Mouse (Mus musculus): ENCODE data around the gene Sec61a1. TPM values are rescaled to one million over a fixed set of nuclear protein-coding genes. Genes with fewer than 3 reads are reported as not detected.
A peak's percentile ranks its signal among the peaks of the same experiment; 100 is the strongest.

Sec61a1 gene
- polyA plus RNA-seq, 1 experiment from 2014 or later: 157 TPM

DNA sequence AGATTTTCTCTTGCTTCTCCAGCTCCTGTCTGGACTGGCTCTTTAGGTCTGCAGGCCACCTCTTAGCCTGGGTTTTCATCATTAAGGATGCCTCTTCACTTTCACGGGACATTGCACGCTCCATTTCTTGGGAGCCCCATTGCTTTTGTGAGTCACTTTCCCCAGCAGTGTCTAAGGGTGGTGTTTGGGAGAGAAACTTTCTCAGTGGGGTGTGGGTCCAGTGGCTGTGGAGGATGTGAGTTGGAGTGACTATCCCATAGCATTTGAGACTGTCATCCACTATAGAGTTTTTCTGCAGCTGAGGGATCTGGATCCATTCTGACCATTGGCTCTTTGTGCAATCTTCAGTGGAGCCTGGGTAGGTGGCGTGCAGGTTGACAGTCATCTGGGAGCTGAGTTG, 4.7 kb upstream of the Sec61a1 start:
- ATAC-seq (ENCODE audit: low FRiP score, low TSS enrichment) (no peak), DNase-seq (no peak)
- H3K4me1 ChIP-seq (ENCODE audit: control insufficient read depth, insufficient read depth, low read length): peaks cover 8% of the 10 kb centered on the region
- H3K36me3 ChIP-seq (ENCODE audit: control insufficient read depth, insufficient read depth, low read length): no peaks in the 10 kb centered on the region
- H3K4me2 ChIP-seq (ENCODE audit: low read length): no peak overlapping the region
- H3K9ac ChIP-seq (replicated peaks; ENCODE audit: low read length): no peak overlapping the region
- no peaks in the 10 kb centered on the region for H3K9me3 ChIP-seq (ENCODE audit: control insufficient read depth, low read length)
- H3K27me3 ChIP-seq (ENCODE audit: control insufficient read depth, insufficient read depth, low read length): no peaks in the 10 kb centered on the region
- 89% methylated on average over 3 of the region's 3 CpGs for WGBS
- no peak overlapping the region for H3K27ac ChIP-seq (replicated peaks; ENCODE audit: low read depth, low read length)
- no peak overlapping the region for H3K4me3 ChIP-seq (replicated peaks; ENCODE audit: low read depth, low read length)

DNA sequence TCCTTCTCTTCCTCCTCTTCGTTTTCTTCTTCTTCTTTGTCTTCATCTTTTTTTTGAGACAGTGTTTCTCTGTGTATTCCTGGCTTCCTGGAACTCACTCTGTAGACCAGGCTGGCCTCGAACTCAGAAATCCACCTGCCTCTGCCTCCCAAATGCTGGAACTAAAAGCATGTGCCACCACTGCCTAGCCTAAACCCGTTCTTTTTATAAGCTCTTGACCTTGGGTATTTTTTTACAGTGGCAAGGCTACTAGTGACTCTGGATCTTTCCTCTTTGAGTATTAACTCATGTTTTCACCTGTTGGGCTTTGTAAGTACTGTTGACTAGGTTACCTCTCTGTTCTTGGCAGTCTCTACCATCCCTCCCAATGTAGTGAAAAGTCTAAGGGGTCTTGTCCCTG, 4.3 kb upstream of the Sec61a1 start:
- Histone ChIP-seq H3K4me1 (ENCODE audit: control insufficient read depth, insufficient read depth, low read length) (peaks cover 8% of the 10 kb centered on the region), H3K9me3 (ENCODE audit: control insufficient read depth, low read length) (no peaks in the 10 kb centered on the region), H3K27ac (replicated peaks; ENCODE audit: low read depth, low read length) (no peak overlapping the region), H3K36me3 (ENCODE audit: control insufficient read depth, insufficient read depth, low read length) (no peaks in the 10 kb centered on the region), H3K27me3 (ENCODE audit: control insufficient read depth, insufficient read depth, low read length) (no peaks in the 10 kb centered on the region), H3K9ac (replicated peaks; ENCODE audit: low read length) (no peak overlapping the region), H3K4me3 (replicated peaks; ENCODE audit: low read depth, low read length) (no peak overlapping the region), H3K4me2 (ENCODE audit: low read length) (no peak overlapping the region)
- ATAC-seq (ENCODE audit: low FRiP score, low TSS enrichment): no peak
- DNase-seq: no peak
- WGBS: 75% methylated on average over 3 of the region's 3 CpGs

GRCm38 (mm10) chr6:88522606-88523005, 3.9 kb upstream of the Sec61a1 start:
- WGBS: 76% methylated on average over 3 of the region's 3 CpGs
- Histone ChIP-seq H3K27ac (replicated peaks; ENCODE audit: low read depth, low read length) (no peak overlapping the region), H3K4me1 (ENCODE audit: control insufficient read depth, insufficient read depth, low read length) (peaks cover 10% of the 10 kb centered on the region), H3K4me2 (ENCODE audit: low read length) (no peak overlapping the region), H3K4me3 (replicated peaks; ENCODE audit: low read depth, low read length) (no peak overlapping the region), H3K27me3 (ENCODE audit: control insufficient read depth, insufficient read depth, low read length) (no peaks in the 10 kb centered on the region), H3K9ac (replicated peaks; ENCODE audit: low read length) (no peak overlapping the region), H3K9me3 (ENCODE audit: control insufficient read depth, low read length) (no peaks in the 10 kb centered on the region), H3K36me3 (ENCODE audit: control insufficient read depth, insufficient read depth, low read length) (no peaks in the 10 kb centered on the region)
- no peak for ATAC-seq (ENCODE audit: low FRiP score, low TSS enrichment)
- DNase-seq: no peak

- no peak for ATAC-seq (ENCODE audit: low FRiP score, low TSS enrichment)
- no peak overlapping the region for H3K27ac ChIP-seq (replicated peaks; ENCODE audit: low read depth, low read length)
- H3K9ac ChIP-seq (replicated peaks; ENCODE audit: low read length): no peak overlapping the region
- no peaks in the 10 kb centered on the region for H3K36me3 ChIP-seq (ENCODE audit: control insufficient read depth, insufficient read depth, low read length)
- WGBS: 84% methylated on average over 7 of the region's 7 CpGs
- H3K27me3 ChIP-seq (ENCODE audit: control insufficient read depth, insufficient read depth, low read length): no peaks in the 10 kb centered on the region
- H3K4me3 ChIP-seq (replicated peaks; ENCODE audit: low read depth, low read length): no peak overlapping the region
- H3K4me2 ChIP-seq (ENCODE audit: low read length): no peak overlapping the region
- H3K9me3 ChIP-seq (ENCODE audit: control insufficient read depth, low read length): no peaks in the 10 kb centered on the region
- peaks cover 16% of the 10 kb centered on the region for H3K4me1 ChIP-seq (ENCODE audit: control insufficient read depth, insufficient read depth, low read length)
- no peak for DNase-seq
Observed at GRCm38 (mm10) chr6:88521821-88522220, 3.1 kb upstream of the Sec61a1 start.

GRCm38 (mm10) chr6:88517701-88518403, 853 bp downstream of the Sec61a1 start:
- no peaks in the 10 kb centered on the region for H3K9me3 ChIP-seq (ENCODE audit: control insufficient read depth, low read length)
- peak overlapping the region; percentile 94 for H3K4me2 ChIP-seq (ENCODE audit: low read length)
- peak overlapping the region; percentile 82; the same call in 1 of the 2 replicates for H3K27ac ChIP-seq (replicated peaks; ENCODE audit: low read depth, low read length)
- peaks cover 20% of the 10 kb centered on the region for H3K4me1 ChIP-seq (ENCODE audit: control insufficient read depth, insufficient read depth, low read length)
- H3K27me3 ChIP-seq (ENCODE audit: control insufficient read depth, insufficient read depth, low read length): no peaks in the 10 kb centered on the region
- 17% methylated on average over 18 of the region's 18 CpGs for WGBS
- peak; percentile 14 for DNase-seq
- H3K36me3 ChIP-seq (ENCODE audit: control insufficient read depth, insufficient read depth, low read length): peaks cover 36% of the 10 kb centered on the region
- H3K9ac ChIP-seq (replicated peaks; ENCODE audit: low read length): peak overlapping the region; percentile 83
- ATAC-seq (ENCODE audit: low FRiP score, low TSS enrichment): no peak
- H3K4me3 ChIP-seq (replicated peaks; ENCODE audit: low read depth, low read length): peak overlapping the region; percentile 81

- Histone ChIP-seq H3K4me3 (replicated peaks; ENCODE audit: low read depth, low read length) (no peak overlapping the region), H3K4me2 (ENCODE audit: low read length) (no peak overlapping the region), H3K27me3 (ENCODE audit: control insufficient read depth, insufficient read depth, low read length) (no peaks in the 10 kb centered on the region), H3K9me3 (ENCODE audit: control insufficient read depth, low read length) (no peaks in the 10 kb centered on the region), H3K9ac (replicated peaks; ENCODE audit: low read length) (no peak overlapping the region; the same call in 1 of the 2 replicates), H3K4me1 (ENCODE audit: control insufficient read depth, insufficient read depth, low read length) (peaks cover 20% of the 10 kb centered on the region), H3K27ac (replicated peaks; ENCODE audit: low read depth, low read length) (no peak overlapping the region), H3K36me3 (ENCODE audit: control insufficient read depth, insufficient read depth, low read length) (peaks cover 48% of the 10 kb centered on the region)
- no peak for ATAC-seq (ENCODE audit: low FRiP score, low TSS enrichment)
- WGBS: 84% methylated on average over 5 of the region's 5 CpGs
- no peak for DNase-seq
Observed at GRCm38 (mm10) chr6:88516667-88517066, 2.0 kb downstream of the Sec61a1 start.

GRCm38 (mm10) chr6:88515971-88516370, 2.7 kb downstream of the Sec61a1 start:
- Histone ChIP-seq H3K4me1 (ENCODE audit: control insufficient read depth, insufficient read depth, low read length) (peaks cover 20% of the 10 kb centered on the region), H3K27me3 (ENCODE audit: control insufficient read depth, insufficient read depth, low read length) (no peaks in the 10 kb centered on the region), H3K9me3 (ENCODE audit: control insufficient read depth, low read length) (no peaks in the 10 kb centered on the region), H3K4me2 (ENCODE audit: low read length) (no peak overlapping the region), H3K27ac (replicated peaks; ENCODE audit: low read depth, low read length) (no peak overlapping the region), H3K9ac (replicated peaks; ENCODE audit: low read length) (no peak overlapping the region), H3K4me3 (replicated peaks; ENCODE audit: low read depth, low read length) (no peak overlapping the region), H3K36me3 (ENCODE audit: control insufficient read depth, insufficient read depth, low read length) (peaks cover 55% of the 10 kb centered on the region)
- DNase-seq (no peak), ATAC-seq (ENCODE audit: low FRiP score, low TSS enrichment) (no peak)
- WGBS: 88% methylated on average over 8 of the region's 8 CpGs

- Histone ChIP-seq H3K27ac (replicated peaks; ENCODE audit: low read depth, low read length) (no peak overlapping the region), H3K4me1 (ENCODE audit: control insufficient read depth, insufficient read depth, low read length) (peaks cover 15% of the 10 kb centered on the region), H3K36me3 (ENCODE audit: control insufficient read depth, insufficient read depth, low read length) (peaks cover 69% of the 10 kb centered on the region), H3K27me3 (ENCODE audit: control insufficient read depth, insufficient read depth, low read length) (no peaks in the 10 kb centered on the region), H3K4me2 (ENCODE audit: low read length) (no peak overlapping the region), H3K4me3 (replicated peaks; ENCODE audit: low read depth, low read length) (no peak overlapping the region), H3K9me3 (ENCODE audit: control insufficient read depth, low read length) (no peaks in the 10 kb centered on the region), H3K9ac (replicated peaks; ENCODE audit: low read length) (no peak overlapping the region)
- ATAC-seq (ENCODE audit: low FRiP score, low TSS enrichment): no peak
- DNase-seq: no peak
- 87% methylated on average over 4 of the region's 4 CpGs for WGBS
Observed at GRCm38 (mm10) chr6:88514546-88514945, 4.2 kb downstream of the Sec61a1 start.

- Histone ChIP-seq H3K36me3 (ENCODE audit: control insufficient read depth, insufficient read depth, low read length) (peaks cover 72% of the 10 kb centered on the region), H3K9ac (replicated peaks; ENCODE audit: low read length) (no peak overlapping the region), H3K4me1 (ENCODE audit: control insufficient read depth, insufficient read depth, low read length) (peaks cover 12% of the 10 kb centered on the region), H3K9me3 (ENCODE audit: control insufficient read depth, low read length) (no peaks in the 10 kb centered on the region), H3K27me3 (ENCODE audit: control insufficient read depth, insufficient read depth, low read length) (no peaks in the 10 kb centered on the region), H3K4me2 (ENCODE audit: low read length) (no peak overlapping the region), H3K27ac (replicated peaks; ENCODE audit: low read depth, low read length) (no peak overlapping the region), H3K4me3 (replicated peaks; ENCODE audit: low read depth, low read length) (no peak overlapping the region)
- 95% methylated on average over 8 of the region's 8 CpGs for WGBS
- ATAC-seq (ENCODE audit: low FRiP score, low TSS enrichment): no peak
- no peak for DNase-seq
Observed at GRCm38 (mm10) chr6:88513984-88514383, 4.7 kb downstream of the Sec61a1 start.
